Mouse (Mus musculus) CD8-positive naive resting alpha-beta T cell, adult 2 months (primary cell): ENCODE data around the gene Myod1.

Experiments used
- DNase-seq, 2 experiments: peaks; one replicate each; pipeline ENCODE4 v3.0.0; 2022; ENCODE audit warnings: low read depth in 2 of 2, low spot score in 2 of 2

The Myod1 gene

DNA sequence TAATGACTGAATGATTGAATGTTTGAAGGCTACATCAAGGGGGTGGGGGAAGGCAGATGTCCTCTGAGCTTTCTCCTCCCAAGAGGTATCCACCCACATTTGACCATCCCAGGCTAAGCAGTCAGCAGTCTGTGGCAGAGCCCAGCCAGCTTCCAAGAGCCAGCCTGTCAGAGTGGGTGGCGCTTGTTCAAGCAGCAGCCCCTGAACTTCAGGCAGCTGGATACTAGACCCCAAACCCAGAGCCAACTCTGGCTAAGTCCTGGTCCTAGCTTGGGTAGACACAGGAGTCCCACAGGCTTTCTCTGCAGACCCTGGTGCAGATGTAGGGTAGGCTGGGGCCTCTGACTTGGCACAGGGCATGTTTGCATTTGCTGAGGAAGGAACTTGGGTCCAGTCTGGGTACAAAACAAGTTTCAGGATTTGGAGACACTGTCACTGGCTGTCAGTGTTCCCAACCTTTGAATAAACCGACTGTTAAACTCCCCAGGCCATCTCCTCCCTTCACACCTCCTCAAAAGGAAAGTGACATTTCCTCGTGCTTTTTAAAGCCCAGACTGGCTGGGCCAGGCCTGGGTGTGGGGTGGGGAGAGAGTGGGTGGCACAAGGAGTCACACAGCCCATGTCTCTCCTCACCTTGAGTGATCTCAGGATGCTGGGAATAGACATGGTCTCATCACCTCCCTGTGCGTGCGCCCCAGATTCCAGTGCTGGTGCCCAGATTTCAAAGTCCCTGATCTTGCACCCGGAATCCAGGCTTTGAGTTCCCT lies 37.9 kb downstream of the Myod1 start:
- no peak for DNase-seq

GRCm38 (mm10) chr7:46415818-46416425 lies 39.6 kb downstream of the Myod1 start:
- DNase-seq = no peak

- DNase-seq = no peak
Measured at GRCm38 (mm10) chr7:46417467-46417866, 41.2 kb downstream of the Myod1 start.

DNA sequence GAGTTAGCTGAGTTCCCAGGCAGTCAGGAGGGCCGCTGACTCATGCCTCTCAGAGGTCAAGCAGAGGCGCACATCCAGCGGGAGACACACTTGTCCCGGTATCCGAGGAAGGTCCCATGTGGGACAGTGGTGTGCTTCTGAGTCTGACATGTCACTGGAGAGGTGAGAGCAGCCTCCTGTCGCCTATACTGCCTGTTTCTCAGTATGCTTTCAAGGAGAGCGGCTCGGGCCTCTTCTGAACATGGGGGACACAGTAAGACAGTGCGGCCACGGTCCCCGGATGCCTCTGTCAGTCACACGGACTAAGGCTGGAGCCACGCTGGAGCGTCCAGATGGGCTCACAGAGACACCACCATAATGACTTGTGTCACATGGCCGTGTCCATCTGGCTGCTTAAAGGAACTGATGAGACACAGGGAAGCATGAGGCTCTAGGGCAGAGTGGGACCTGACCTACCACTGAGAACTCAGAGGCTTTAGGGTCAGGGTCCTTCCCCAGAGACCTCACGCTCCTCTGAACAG lies 41.9 kb downstream of the Myod1 start:
- no peak for DNase-seq

DNA sequence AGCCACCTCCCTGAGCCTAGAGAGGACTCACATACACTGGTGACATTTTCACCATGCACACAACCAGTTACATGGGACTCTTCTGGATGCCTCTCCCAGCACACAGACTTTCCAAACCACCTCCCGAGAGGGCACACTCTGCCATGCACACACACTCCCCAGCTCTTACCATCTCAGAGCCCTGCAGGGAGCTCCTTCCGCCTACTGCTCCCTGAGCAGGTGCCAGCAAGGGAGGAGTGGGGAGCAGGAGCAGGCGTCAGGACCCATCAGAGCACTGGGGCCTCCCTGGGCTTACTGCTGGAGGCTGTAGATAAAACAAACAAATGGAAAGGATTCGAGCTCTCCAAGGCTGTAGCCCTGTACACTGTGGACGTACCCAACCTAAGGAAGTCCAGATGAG lies 45.3 kb downstream of the Myod1 start:
- no peak for DNase-seq

- no peak for DNase-seq
Measured at GRCm38 (mm10) chr7:46422052-46422763, 45.9 kb downstream of the Myod1 start.

GRCm38 (mm10) chr7:46422764-46423412 lies 46.6 kb downstream of the Myod1 start:
- peak; percentile 72 to 82 for DNase-seq

- no peak for DNase-seq
Measured at GRCm38 (mm10) chr7:46423951-46424350, 47.7 kb downstream of the Myod1 start.

GRCm38 (mm10) chr7:46425012-46425411 lies 48.7 kb downstream of the Myod1 start:
- DNase-seq = no peak
